Mouse (Mus musculus) stomach, postnatal 0 days (tissue): ENCODE measurements around the gene Ggt5.

ENCODE experiments used
- CTCF ChIP-seq: IDR thresholded peaks from 2 replicates; pipeline ENCODE4 v1.5.1; 2016; ENCODE audit warnings: antibody characterized with exemption, low read depth, mild to moderate bottlenecking, moderate library complexity
- EP300 ChIP-seq: optimal IDR thresholded peaks from 2 replicates; pipeline ENCODE3; 2016; ENCODE audit warnings: antibody characterized with exemption

GRCm38 (mm10) chr10:75648091-75648490 lies 59.0 kb downstream of the Ggt5 start:
- TF ChIP-seq CTCF: no peak
- TF ChIP-seq EP300: no peak
